Mouse (Mus musculus) left cerebral cortex, postnatal 10 days (tissue): ENCODE measurements at regions not wholly inside any gene's neighbourhood (a gene's known extent, or its start where the extent isn't known, plus 50 kb on each side); places are given as distances from the start of the nearest gene placed in this dataset.
"Not testable (repeated sequence)": the region's sequence is repeated elsewhere in the genome, so short reads cannot be mapped to it uniquely, and the experiment has no call there.

Source experiments
- DNase-seq, 2 experiments: peaks; one replicate each; pipeline ENCODE4 v3.0.0; 2021 to 2022; ENCODE audit warnings: low spot score in 2 of 2, mixed read lengths in 1 of 2; ENCODE audit errors: extremely low spot score in 1 of 2
- intact Hi-C: fragments of 180-260 bp; cut with DNase I; formaldehyde crosslinking; loops from one replicate; pipeline ENCODE4 v1.15.1; 2025

DNA sequence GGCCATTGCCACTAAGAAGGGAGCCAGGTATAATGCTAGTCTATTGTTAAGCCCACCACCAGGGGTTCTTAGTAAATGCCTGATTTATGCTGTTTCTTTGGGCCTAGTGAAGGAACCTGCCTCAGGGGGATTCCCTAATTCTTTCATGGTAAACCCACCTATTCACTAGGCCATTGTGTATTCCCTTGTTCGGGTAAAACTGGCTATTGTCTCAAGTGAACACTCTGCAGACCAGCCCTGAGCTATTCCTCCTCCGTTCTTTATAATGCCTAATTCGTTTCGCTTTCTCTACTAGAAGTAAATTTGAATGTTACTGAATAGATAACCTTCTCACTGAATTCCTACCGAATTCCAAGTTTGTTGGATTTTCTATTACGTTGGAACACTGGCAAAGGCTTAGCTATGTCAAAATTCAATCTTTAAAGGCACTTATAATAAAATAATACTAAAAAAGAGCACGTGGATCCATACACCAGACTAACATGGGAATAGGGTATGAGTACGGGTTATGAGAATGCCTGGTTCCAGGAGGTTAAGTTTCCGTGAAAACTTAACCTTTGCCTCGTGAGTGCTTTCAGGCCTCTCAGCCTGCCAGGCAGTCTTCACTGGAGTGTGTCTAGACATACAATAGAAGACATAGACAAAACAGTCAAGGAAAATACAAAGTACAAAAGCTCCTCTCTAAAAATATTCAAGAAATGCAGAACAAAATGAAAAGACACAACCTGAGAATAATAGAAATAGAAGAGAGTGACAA lies 536.8 kb upstream of the Cntn5 start:
- intact Hi-C loops, DNase-seq: not testable (repeated sequence)

DNA sequence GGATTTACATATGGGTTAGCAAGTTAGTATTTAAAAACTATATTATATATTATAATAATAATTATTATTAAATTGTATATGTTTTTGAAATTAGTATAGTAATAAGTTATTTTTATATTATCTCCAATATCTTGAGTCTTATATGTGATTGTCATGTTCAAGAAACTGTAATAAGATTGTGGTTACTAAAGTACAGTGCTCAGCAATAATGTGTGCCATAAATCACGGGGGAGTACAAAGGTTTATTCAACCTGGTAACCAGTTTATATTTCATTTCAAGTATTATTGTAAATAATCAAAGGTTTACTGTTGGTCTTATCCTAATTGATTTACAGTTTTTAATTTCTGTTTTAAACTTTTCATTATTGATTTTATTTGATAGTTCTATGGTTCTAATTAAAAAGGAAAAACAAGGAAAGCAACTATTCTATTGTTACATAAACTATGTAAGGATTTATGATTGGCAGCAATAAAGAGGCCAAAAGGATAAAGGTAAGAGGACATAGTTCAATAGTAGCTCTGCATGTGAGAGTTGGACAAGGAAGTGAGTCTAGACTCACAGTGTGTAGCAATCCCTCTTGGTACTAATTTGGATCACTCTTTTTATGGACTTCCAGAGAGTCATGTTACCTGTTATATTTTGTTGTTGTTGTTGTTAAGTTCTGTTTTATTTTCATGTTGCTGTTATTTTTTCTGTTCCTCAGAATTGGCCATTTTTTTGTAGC lies 532.0 kb upstream of the Cntn5 start:
- no peak for DNase-seq
- intact Hi-C loops, result no loop called here

- intact Hi-C loops, result no loop called here
These were observed 531.4 kb upstream of the Cntn5 start for GRCm38 (mm10) chr9:11436014-11436413.

DNA sequence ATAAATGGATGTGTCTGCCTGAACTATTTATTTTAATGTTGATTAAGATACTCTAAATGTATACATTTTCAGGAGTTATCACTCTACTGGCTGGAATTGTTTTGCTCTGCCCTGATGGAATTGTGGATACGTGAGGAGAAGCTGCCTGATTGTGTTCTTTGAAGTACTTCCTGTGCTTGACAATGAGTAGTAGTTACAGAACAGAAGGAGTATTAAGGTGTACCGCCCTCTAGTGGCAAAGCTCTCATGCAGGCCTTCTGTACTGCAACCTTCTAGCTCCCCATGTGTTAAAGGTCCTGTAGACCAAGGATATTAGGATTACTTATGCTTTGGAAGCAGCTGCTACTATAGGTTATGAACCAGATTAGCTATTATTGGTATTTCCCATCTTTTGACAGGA lies 530.4 kb upstream of the Cntn5 start:
- no peak for DNase-seq
- intact Hi-C loops, result no loop called here

More at GRCm38 (mm10) chr9:11436014-11436413, 531.4 kb upstream of the Cntn5 start:
- DNase-seq, result no peak

GRCm38 (mm10) chr9:11426473-11426872 lies 521.9 kb upstream of the Cntn5 start:
- intact Hi-C loops, result no loop called here
- no peak for DNase-seq

DNA sequence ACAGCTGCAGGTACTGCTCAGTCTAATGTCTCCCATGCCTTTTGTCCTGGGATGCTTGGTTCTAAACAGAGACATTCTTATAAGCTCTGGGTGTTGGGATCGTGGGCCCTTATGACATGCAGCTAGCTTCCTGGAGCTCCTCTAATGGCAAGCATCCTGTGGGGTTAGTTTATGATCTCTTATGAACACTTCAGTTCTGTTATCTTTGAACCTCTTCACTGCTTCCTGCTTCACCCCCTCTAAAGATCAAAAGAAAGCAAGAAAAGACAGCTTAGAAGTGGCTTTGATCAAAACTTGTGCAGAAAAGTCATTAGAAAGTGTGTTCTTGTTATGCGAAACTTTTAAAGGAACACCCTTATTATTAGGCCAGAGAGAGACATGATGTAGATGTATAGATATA lies 492.3 kb upstream of the Cntn5 start:
- DNase-seq, result no peak
- intact Hi-C loops, result no loop called here

- intact Hi-C loops, result no loop called here
- no peak for DNase-seq
These were observed 477.1 kb upstream of the Cntn5 start for GRCm38 (mm10) chr9:11381648-11382075.

DNA sequence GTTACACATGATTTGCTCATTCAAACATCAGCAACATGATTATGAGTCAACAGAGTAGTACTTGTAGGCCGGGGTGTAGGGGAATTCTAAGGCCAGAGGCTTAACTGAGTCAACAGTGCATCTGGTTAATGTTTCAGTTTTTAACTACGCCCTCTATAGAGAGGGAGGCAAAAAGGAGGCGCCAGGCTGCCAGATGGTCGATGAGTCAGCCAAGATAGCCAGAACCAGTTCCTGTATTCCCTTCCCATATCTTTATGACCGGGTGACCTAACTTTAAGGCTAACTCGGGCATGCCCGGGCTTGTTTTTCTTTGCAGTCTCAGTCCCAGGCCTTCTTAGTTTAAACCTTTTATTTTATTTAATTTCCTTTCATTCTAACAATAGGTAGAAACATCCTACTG lies 476.0 kb upstream of the Cntn5 start:
- intact Hi-C loops, result no loop called here
- no peak for DNase-seq

GRCm38 (mm10) chr9:11378046-11378445 lies 473.5 kb upstream of the Cntn5 start:
- DNase-seq, result no peak
- intact Hi-C loops, result no loop called here

DNA sequence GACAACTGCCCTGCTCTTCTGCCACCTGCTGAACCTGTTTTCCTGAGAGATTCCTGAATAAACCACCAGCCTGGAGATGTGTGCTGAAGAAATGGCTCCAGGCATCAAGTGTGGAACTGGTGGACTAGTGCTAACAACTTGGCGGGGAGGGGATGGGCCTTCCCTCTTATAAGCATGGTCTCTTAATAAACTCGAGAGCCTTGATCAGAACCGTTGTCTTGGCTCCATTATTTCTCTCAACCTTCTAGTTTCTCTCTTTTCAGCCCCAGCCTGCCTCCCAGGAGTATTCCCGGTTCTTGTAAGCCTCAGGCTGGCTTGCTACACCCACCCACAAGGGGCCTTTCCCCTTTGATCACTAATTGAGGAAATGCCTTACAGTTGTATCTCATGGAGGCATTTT lies 473.0 kb upstream of the Cntn5 start:
- no peak for DNase-seq
- intact Hi-C loops, result no loop called here

DNA sequence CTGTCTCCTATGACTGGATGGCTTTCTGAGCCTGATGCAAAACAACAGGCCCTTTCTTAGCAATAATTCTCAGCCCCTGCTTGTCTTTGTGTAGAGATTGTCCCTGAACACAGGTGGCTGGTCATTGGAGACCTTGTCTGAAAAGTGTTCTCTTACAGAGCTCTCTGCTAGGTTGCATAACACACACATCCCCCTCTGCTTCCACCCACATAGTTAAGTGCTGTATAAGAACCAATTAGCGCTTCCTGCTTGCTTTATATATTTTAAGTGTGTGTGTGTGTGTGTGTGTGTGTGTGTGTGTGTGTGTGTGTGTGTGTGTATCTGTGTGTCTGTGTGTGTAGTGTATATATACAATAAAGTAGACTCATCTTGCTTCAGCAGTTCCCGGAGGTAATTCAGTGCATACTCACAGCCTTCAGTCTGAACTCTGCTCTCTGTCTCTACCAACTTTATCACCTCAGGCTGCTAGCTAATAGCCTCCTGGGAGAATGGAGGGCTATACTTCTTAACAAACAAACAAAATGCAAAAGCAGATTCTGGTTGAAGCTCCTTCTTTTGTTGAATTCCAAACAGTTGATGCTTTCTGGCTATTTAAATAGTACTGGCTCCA lies 468.8 kb upstream of the Cntn5 start:
- intact Hi-C loops, result no loop called here
- DNase-seq, result no peak

- no peak for DNase-seq
- intact Hi-C loops, result no loop called here
These were observed 463.5 kb upstream of the Cntn5 start for GRCm38 (mm10) chr9:11368056-11368455.

- intact Hi-C loops, result no loop called here
- no peak for DNase-seq
These were observed 424.3 kb upstream of the Cntn5 start for GRCm38 (mm10) chr9:11328900-11329299.

GRCm38 (mm10) chr9:11317221-11317620 lies 412.6 kb upstream of the Cntn5 start:
- intact Hi-C loops, result no loop called here
- no peak for DNase-seq

DNA sequence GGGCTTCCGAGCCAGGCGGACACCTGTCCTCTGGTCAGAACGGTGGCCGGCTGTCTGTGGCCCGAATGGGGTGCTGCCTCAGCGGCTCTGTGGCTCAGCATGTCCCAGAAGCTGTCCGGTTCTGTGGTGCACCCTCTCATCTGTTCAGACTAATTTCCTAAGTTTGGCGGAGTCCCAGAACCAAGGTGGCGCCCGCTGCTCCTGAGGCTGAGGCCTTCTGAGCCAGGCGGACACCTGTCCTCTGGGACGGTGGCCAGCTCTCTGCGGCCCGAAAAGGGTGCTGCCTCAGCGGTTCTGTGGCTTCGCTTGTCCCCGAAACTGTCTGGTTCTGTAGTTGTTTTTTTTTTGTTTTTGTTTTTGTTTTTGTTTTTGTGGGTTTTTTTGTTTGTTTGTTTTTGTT lies 392.5 kb upstream of the Cntn5 start:
- intact Hi-C loops, DNase-seq: not testable (repeated sequence)

GRCm38 (mm10) chr9:11285135-11285534 lies 380.6 kb upstream of the Cntn5 start:
- no peak for DNase-seq

DNA sequence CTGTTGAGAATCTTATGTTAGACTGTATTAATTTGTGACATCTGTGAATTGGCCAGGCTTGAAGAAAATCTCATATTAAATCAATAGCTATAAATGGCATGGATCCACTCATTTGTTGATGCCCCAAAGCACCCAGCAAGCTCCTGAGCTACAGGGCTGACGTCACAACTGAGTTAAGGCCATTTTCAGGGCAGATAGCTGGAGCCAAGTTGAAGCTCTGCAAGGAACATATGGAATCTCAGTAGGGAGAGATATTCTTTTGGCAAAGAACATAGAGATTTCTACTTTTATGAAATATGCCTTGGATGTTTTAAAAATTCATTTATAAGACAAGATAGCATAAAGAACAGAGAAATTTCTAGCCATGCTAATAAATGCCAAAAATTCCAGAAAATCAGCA lies 380.0 kb upstream of the Cntn5 start:
- DNase-seq, result no peak
- intact Hi-C loops, result no loop called here

More at GRCm38 (mm10) chr9:11285135-11285534, 380.6 kb upstream of the Cntn5 start:
- intact Hi-C loops, result no loop called here

GRCm38 (mm10) chr9:11279409-11280127 lies 375.0 kb upstream of the Cntn5 start:
- no peak for DNase-seq
- intact Hi-C loops, result no loop called here

DNA sequence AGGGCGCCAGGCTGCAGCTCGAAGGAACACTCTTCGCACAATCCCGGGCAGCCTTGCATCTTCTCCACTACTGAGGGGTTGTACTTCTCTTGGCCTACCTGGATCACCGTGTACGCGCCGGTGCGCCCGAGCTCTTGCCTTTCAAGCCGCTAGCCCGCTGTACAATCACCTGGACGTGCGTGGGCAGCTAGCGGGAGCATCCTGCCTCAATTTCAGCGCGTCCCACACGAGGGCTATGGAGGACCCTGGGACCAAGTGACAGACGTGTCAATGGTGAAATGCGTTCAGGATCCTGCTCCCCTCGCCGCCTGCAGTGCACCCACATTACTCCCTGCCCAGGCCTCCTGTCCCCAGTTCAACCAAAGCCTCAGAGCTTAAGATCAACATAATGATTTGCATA lies 373.2 kb upstream of the Cntn5 start:
- intact Hi-C loops, result no loop called here
- DNase-seq, result no peak
